ENCODE assay signal across 8 mouse cellular contexts in the genomic region with DNA sequence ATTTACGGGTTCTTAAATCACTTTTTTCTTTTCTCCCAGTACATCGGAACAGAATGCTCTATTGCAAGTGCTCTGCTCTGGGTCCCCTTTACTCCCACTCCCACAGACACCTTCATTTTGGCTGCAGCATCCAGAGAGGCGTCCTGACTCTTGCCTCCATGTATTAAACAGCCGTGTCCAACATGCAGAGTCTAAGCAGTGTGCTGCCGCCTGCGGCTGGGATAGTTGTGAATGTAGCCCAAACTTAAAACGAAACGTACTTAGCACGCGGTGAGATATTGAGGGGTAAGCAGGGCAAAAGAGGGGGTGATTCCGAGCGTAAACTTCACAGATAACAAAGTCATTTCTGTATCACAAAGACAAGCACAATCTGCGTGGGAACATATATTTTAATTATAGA. TPM values are rescaled to one million over a fixed set of nuclear protein-coding genes. Genes with fewer than 3 reads are reported as not detected.
A peak's percentile ranks its signal among the peaks of the same experiment; 100 is the strongest.
DNase-seq lines count a peak whose midpoint lies in the region; ATAC-seq and TF ChIP-seq lines count a peak whose summit lies in the region.

No protein-coding gene starts in this region.

- peaks cover 3% of the 10 kb centered on the region; the same call in 1 of the 2 replicates for H3K9me3 ChIP-seq in forebrain, embryonic 11.5 days (ENCODE audit: control insufficient read depth, low read length)
- 0 out of 2 replicates have a peak, but pooled peaks cover 4% of the 10 kb centered on the region for H3K9me3 ChIP-seq in hindbrain, embryonic 14.5 days (ENCODE audit: control insufficient read depth, low read length)
- no peaks in the 10 kb centered on the region for H3K9me3 ChIP-seq in liver, embryonic 16.5 days (replicated peaks; ENCODE audit: control insufficient read depth, low read length)

- peak overlapping the region; percentile 23 for H3K4me3 ChIP-seq in kidney, adult 2 months (ENCODE audit: insufficient read depth, low read depth, low read length)
- peak overlapping the region; percentile 31 for H3K4me3 ChIP-seq in forebrain, embryonic 11.5 days (ENCODE audit: low read depth, low read length)
- peak overlapping the region; percentile 33 for H3K4me3 ChIP-seq in hindbrain, embryonic 14.5 days (replicated peaks; ENCODE audit: low read length)
- peak overlapping the region; percentile 35 for H3K4me3 ChIP-seq in liver, embryonic 16.5 days (ENCODE audit: low read depth, low read length)

- ATAC-seq in forebrain, embryonic 11.5 days (replicated peaks; ENCODE audit: low FRiP score), result no peak
- peak; percentile 42; the same call in 1 of the 2 replicates for ATAC-seq in hindbrain, embryonic 14.5 days (ENCODE audit: low FRiP score)
- no peak for ATAC-seq in liver, embryonic 16.5 days (ENCODE audit: low read depth)
- no peak for ATAC-seq in inflammation-experienced regulatory T-cells, adult 6 months

- no peak for TF ChIP-seq CTCF in kidney, adult 2 months (conservative IDR thresholded peaks at IDR 0.05; ENCODE audit: insufficient read depth, insufficient read length, low read depth, low read length)

- H3K9ac ChIP-seq in forebrain, embryonic 11.5 days (ENCODE audit: low read length), result no peak overlapping the region
- H3K9ac ChIP-seq in hindbrain, embryonic 14.5 days, result no peak overlapping the region
- no peak overlapping the region for H3K9ac ChIP-seq in liver, embryonic 16.5 days (ENCODE audit: low read depth, low read length)

- no peak for TF ChIP-seq POLR2A in kidney, adult 2 months (IDR thresholded peaks at IDR 0.05; ENCODE audit: low read depth, low read length)

- 8% methylated on average over 13 of the region's 13 CpGs for WGBS in kidney, adult 2 months
- WGBS in forebrain, embryonic 11.5 days, result 14% methylated on average over 13 of the region's 13 CpGs
- WGBS in hindbrain, embryonic 14.5 days, result 10% methylated on average over 13 of the region's 13 CpGs
- WGBS in liver, embryonic 16.5 days (ENCODE audit: insufficient replicate concordance), result 12% methylated on average over 13 of the region's 13 CpGs

- DNase-seq in kidney, adult 2 months, result no peak
- no peak for DNase-seq in kidney, adult 11 months
- no peak for DNase-seq in forebrain, embryonic 11.5 days (ENCODE audit: low spot score)
- no peak for DNase-seq in hindbrain, embryonic 14.5 days (ENCODE audit: low spot score)
- peak; percentile 34 for DNase-seq in splenic B cell, adult 2 months (ENCODE audit: low read depth, low spot score)
- no peak for DNase-seq in urinary bladder, postnatal 10 days (ENCODE audit: low spot score)

- peak overlapping the region; percentile 59 for H3K4me2 ChIP-seq in forebrain, embryonic 11.5 days (ENCODE audit: low read depth, low read length, severe bottlenecking)
- H3K4me2 ChIP-seq in hindbrain, embryonic 14.5 days (replicated peaks), result peak overlapping the region; percentile 69
- peak overlapping the region; percentile 49 for H3K4me2 ChIP-seq in liver, embryonic 16.5 days (ENCODE audit: low read depth, low read length)

- H3K27ac ChIP-seq in kidney, adult 2 months (ENCODE audit: insufficient read depth, low read depth, low read length), result no peak overlapping the region
- H3K27ac ChIP-seq in forebrain, embryonic 11.5 days (ENCODE audit: low read depth, low read length), result no peak overlapping the region
- H3K27ac ChIP-seq in hindbrain, embryonic 14.5 days, result no peak overlapping the region
- no peak overlapping the region for H3K27ac ChIP-seq in liver, embryonic 16.5 days (ENCODE audit: low read length)

- no peaks in the 10 kb centered on the region for H3K27me3 ChIP-seq in kidney, adult 2 months (replicated peaks; ENCODE audit: control insufficient read depth, insufficient read depth, low read length)
- H3K27me3 ChIP-seq in forebrain, embryonic 11.5 days (ENCODE audit: control insufficient read depth, insufficient read depth, low read length), result peaks cover 3% of the 10 kb centered on the region; the same call in 1 of the 2 replicates
- peaks cover 24% of the 10 kb centered on the region for H3K27me3 ChIP-seq in hindbrain, embryonic 14.5 days (ENCODE audit: control insufficient read depth, insufficient read depth, low read length)
- H3K27me3 ChIP-seq in liver, embryonic 16.5 days (ENCODE audit: control insufficient read depth, insufficient read depth, low read depth, low read length), result peaks cover 10% of the 10 kb centered on the region
- no peaks in the 10 kb centered on the region; the same call in 1 of the 2 replicates for H3K27me3 ChIP-seq in splenic B cell, adult 2 months (ENCODE audit: control insufficient read depth, insufficient read depth, low read length, poor library complexity, severe bottlenecking)

- H3K36me3 ChIP-seq in kidney, adult 2 months (ENCODE audit: control insufficient read depth, insufficient read depth, low read length), result no peaks in the 10 kb centered on the region
- no peaks in the 10 kb centered on the region for H3K36me3 ChIP-seq in forebrain, embryonic 11.5 days (ENCODE audit: control insufficient read depth, insufficient read depth, low read length)
- no peaks in the 10 kb centered on the region for H3K36me3 ChIP-seq in hindbrain, embryonic 14.5 days (replicated peaks; ENCODE audit: control insufficient read depth, insufficient read depth)
- H3K36me3 ChIP-seq in liver, embryonic 16.5 days (ENCODE audit: control insufficient read depth, insufficient read depth), result no peaks in the 10 kb centered on the region
- H3K36me3 ChIP-seq in splenic B cell, adult 2 months (ENCODE audit: control insufficient read depth, insufficient read depth, low read length, poor library complexity, severe bottlenecking), result no peaks in the 10 kb centered on the region

- H3K4me1 ChIP-seq in kidney, adult 2 months (ENCODE audit: control insufficient read depth, insufficient read depth, low read length), result 0 out of 2 replicates have a peak, but pooled peaks cover 3% of the 10 kb centered on the region
- H3K4me1 ChIP-seq in forebrain, embryonic 11.5 days (replicated peaks; ENCODE audit: control insufficient read depth, insufficient read depth, low read length), result no peaks in the 10 kb centered on the region; the same call in 1 of the 2 replicates
- H3K4me1 ChIP-seq in hindbrain, embryonic 14.5 days (replicated peaks; ENCODE audit: control insufficient read depth, insufficient read depth, low read length), result 0 out of 2 replicates have a peak, but pooled peaks cover 7% of the 10 kb centered on the region
- H3K4me1 ChIP-seq in liver, embryonic 16.5 days (ENCODE audit: control insufficient read depth, low read depth, low read length), result no peaks in the 10 kb centered on the region

RNA-seq across cellular contexts. Expression of a gene that starts 0.7 kb away (rescaled TPM):
- polyA plus RNA-seq in kidney, adult 2 months (2012; rRNA removed), result 5.7 and 10.5 TPM in 2 replicates
- 10.0 and 10.3 TPM in 2 replicates for polyA plus RNA-seq in forebrain, embryonic 11.5 days (2014; fragmentation: Nextera tagmentation; extraction: Ambion mirVana)
- 19.2 TPM in 2 replicates for polyA plus RNA-seq in hindbrain, embryonic 14.5 days (2014; fragmentation: Nextera tagmentation; extraction: Ambion mirVana)
- polyA plus RNA-seq in liver, embryonic 16.5 days (2015; fragmentation: Nextera tagmentation; extraction: Ambion mirVana), result 2.9 and 5.1 TPM in 2 replicates
- polyA plus RNA-seq in inflammation-experienced regulatory T-cells, adult 6 months (2017; shearing (Covaris generic)), result not detected

RNA-seq across cellular contexts. Expression of a gene that starts 49.9 kb away (rescaled TPM):
- not detected in 2 replicates for polyA plus RNA-seq in kidney, adult 2 months (2012; rRNA removed)
- polyA plus RNA-seq in forebrain, embryonic 11.5 days (2014; fragmentation: Nextera tagmentation; extraction: Ambion mirVana), result 0.23 TPM in 1 of 2 replicates, not detected in the other
- 0.23 TPM in 1 of 2 replicates, not detected in the other for polyA plus RNA-seq in hindbrain, embryonic 14.5 days (2014; fragmentation: Nextera tagmentation; extraction: Ambion mirVana)
- not detected in 2 replicates for polyA plus RNA-seq in liver, embryonic 16.5 days (2015; fragmentation: Nextera tagmentation; extraction: Ambion mirVana)
- polyA plus RNA-seq in inflammation-experienced regulatory T-cells, adult 6 months (2017; shearing (Covaris generic)), result not detected
